Mouse (Mus musculus): ENCODE measurements around the gene 4931417E11Rik. TPM values are rescaled to one million over a fixed set of nuclear protein-coding genes. Genes with fewer than 3 reads are reported as not detected.

The 4931417E11Rik gene
- polyA plus RNA-seq, 1 experiment from 2014 or later, result not detected

DNA sequence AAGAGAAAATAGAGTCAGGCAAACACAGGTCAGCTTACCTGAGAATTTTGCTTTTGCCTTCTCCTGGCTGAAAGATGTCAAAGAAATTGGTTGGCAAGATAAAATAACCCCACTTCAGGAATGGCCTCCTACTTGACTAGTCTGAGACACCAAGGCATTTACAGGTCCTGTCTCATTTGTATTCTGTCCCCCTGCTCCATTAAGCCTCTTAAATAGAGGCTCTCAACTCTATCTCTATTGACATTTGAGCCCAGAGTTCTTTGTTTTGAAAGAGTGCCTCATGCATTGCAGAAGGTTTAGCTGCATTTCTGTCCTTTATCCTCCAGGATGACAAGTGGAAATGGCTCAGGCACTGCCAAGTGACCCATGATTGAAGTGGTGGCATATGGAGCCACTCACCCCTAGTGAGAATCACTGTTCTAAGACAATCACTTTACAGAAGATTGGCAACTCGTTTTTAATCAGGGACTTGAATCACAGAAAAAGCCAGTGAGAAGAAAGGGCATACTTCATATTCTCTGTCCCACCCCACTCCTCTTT is 42.1 kb downstream of the 4931417E11Rik start:
- ChIA-PET CTCF (no interaction called here), POLR2A (no interaction called here)
- TF ChIP-seq CTCF (IDR thresholded peaks at IDR 0.05), result no peak
- DNase-seq (ENCODE audit: low read depth, low spot score), result no peak
- peaks cover 16% of the 10 kb centered on the region for H3K27me3 ChIP-seq
- in situ Hi-C loops (cut with MboI; ENCODE audit: low pct_unique_long_range_greater_than_20kb), result no loop called here
- ATAC-seq, result no peak

Other genes starting within 250 kb of the 4931417E11Rik start
- gene Dnah6, start 248.0 kb downstream of the 4931417E11Rik start, polyA plus RNA-seq (2021), result 0.01 TPM
- gene Suclg1, start 221.3 kb downstream of the 4931417E11Rik start, polyA plus RNA-seq (2021), result 206 TPM